Mouse (Mus musculus): Measurements from ENCODE around the gene Dusp28.

GRCm38 (mm10) chr1:92947966-92948365, 41.2 kb downstream of the Dusp28 start:
- TF ChIP-seq POLR2A (IDR thresholded peaks at IDR 0.05; ENCODE audit: insufficient read depth, low read length) (no peak), CTCF (IDR thresholded peaks at IDR 0.05; ENCODE audit: low read depth, low read length) (no peak)
